Comparison of ENCODE assay signal across 17 mouse cellular contexts in the genomic region with DNA sequence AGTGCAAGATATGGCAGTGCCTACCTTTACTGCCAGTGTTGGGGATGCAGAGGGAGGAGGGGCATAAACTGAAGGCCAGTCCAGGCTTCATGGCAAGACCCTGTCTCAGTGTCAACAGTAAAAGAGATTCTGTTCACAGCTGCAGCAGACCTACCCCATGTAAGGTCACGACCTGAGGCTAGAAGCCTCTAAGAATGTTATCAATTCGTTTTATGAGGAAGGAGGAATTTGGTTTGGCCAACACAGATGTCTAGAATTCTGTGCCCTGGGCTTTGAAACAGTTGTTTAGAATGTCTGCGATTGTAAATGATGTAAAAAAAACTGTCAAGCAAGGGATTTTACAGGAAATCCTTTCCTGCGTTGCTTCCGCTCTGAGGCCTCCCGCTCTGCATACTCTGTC.
"Had no signal": no experiment of that assay in that cellular context is flagged by ENCODE, and none has a peak within 500 bp of the region (broad histone marks: within the 10 kb centered on the region; RNA-seq: fewer than 3 reads in every experiment).

No protein-coding gene starts in this region.

- H3K4me2 ChIP-seq: liver, embryonic 13.5 days; midbrain, embryonic 15.5 days; neural tube, embryonic 13.5 days; stomach, embryonic 15.5 days had no signal

- H3K4me1 ChIP-seq: liver, embryonic 13.5 days; midbrain, embryonic 10.5 days; midbrain, embryonic 15.5 days; neural tube, embryonic 13.5 days; stomach, embryonic 15.5 days had no signal

- H3K9ac ChIP-seq: liver, embryonic 13.5 days; liver, postnatal 0 days; midbrain, embryonic 15.5 days; neural tube, embryonic 13.5 days; stomach, embryonic 15.5 days had no signal

- H3K4me3 ChIP-seq: liver, embryonic 13.5 days; midbrain, embryonic 10.5 days; midbrain, embryonic 15.5 days; neural tube, embryonic 13.5 days; stomach, embryonic 15.5 days had no signal

- DNase-seq: kidney, adult 9 months; kidney, postnatal 36 days; layer of hippocampus, adult 9-11 months; layer of hippocampus, postnatal 36 days; left cerebral cortex, postnatal 4 days; liver; liver, embryonic 13.5 days; liver, postnatal 0 days; lung, postnatal 36 days; right cerebral cortex, postnatal 14 days; thymus, adult 2 months; thymus, postnatal 25 days had no signal

- H3K27me3 ChIP-seq: liver, embryonic 13.5 days; midbrain, embryonic 15.5 days; neural tube, embryonic 13.5 days; stomach, embryonic 15.5 days had no signal

- ATAC-seq: liver, postnatal 0 days; midbrain, embryonic 15.5 days had no signal

- H3K9me3 ChIP-seq: liver, embryonic 13.5 days; midbrain, embryonic 15.5 days; stomach, embryonic 15.5 days had no signal

- H3K27ac ChIP-seq: kidney, postnatal 0 days; liver, embryonic 13.5 days; midbrain, embryonic 10.5 days; midbrain, embryonic 15.5 days; neural tube, embryonic 13.5 days; stomach, embryonic 15.5 days had no signal
